Mouse (Mus musculus) megakaryocyte-erythroid progenitor cell, adult 5 weeks (primary cell): ENCODE results near the gene Nr2e1. TPM values are rescaled to one million over a fixed set of nuclear protein-coding genes. Genes with fewer than 3 reads are reported as not detected.

Source experiments
- polyA plus RNA-seq: library from polyadenylated mRNA; stranded (reverse); fragments of >175 nt; gene quantifications from 2 replicates; pipeline ENCODE4 v1.2.3, GENCODE M21; 2012

The Nr2e1 gene
- polyA plus RNA-seq, result 0.12 TPM in 1 of 2 replicates, not detected in the other

DNA sequence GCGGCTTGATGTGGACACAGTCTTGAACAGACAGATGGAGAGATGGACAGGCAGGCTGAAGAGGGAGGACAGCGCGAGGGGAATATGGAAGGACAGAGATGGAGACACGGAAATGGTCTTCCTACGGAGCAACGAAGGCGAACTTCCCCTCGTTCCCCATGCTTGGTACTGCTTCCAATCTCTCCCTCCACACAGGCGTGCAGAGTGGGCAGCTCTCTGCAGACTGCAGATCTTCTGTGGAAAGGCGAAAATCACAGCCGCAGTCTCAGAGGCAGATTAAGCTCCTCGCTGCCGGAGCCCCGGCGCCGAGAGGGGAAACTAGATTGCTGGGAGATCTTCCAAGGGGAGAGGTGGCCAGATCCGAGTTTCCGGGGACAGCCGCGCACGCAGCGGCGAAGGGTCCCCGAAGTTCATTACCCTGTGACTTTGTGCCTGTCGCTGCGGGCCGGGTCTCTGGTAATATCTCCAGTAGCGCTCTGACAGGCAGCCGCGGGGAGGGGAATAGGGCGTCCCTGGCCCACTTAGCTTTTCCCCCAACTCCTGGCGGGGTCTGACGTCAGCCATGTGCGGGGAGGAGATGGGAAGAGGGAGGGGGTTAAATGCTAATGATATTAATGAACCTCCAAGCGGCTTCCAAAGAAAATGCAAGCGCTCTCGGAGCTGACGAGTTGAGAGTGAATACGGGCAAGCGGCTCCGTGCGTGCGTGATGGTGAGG lies at the start of gene Nr2e1, which contains the start of gene Ostm1:
Nr2e1 (minus strand) TSS at position 476 of the 716 bp plus-strand sequence.
Ostm1 (plus strand) TSS at position 666 of the 716 bp plus-strand sequence.

Other genes with a start within 250 kb of the Nr2e1 start
- gene Afg1l, start 105.1 kb downstream of the Nr2e1 start, polyA plus RNA-seq, result 3.0 and 3.5 TPM in 2 replicates
- 173 and 185 TPM in 2 replicates for gene Snx3, start 81.6 kb downstream of the Nr2e1 start, polyA plus RNA-seq
- gene Ostm1, start 190 bp upstream of the Nr2e1 start, polyA plus RNA-seq, result 5.1 and 5.7 TPM in 2 replicates
- 10.9 and 14.2 TPM in 2 replicates for gene Sec63, start 177.9 kb upstream of the Nr2e1 start, polyA plus RNA-seq